Mouse (Mus musculus) cortical plate, adult 2 months (tissue): ENCODE results near the gene Dnpep.
A peak's percentile ranks its signal among the peaks of the same experiment; 100 is the strongest.

ENCODE experiments used
- CTCF ChIP-seq: fragments of 200-500 bp; IDR thresholded peaks from 2 replicates; pipeline ENCODE4 v1.5.1; 2011; ENCODE audit warnings: mild to moderate bottlenecking, control low read depth, low read length; ENCODE audit not compliant: insufficient read depth; ENCODE audit errors: extremely low read depth
- POLR2A ChIP-seq: fragments of 200-500 bp; IDR thresholded peaks from 2 replicates; pipeline ENCODE4 v1.6.1; 2011; ENCODE audit warnings: mild to moderate bottlenecking, low read length, control low read depth; ENCODE audit not compliant: insufficient read depth; ENCODE audit errors: extremely low read depth

GRCm38 (mm10) chr1:75290582-75290981 is 27.2 kb downstream of the Dnpep start:
- TF ChIP-seq POLR2A: no peak
- peak; percentile 33; the same call in 1 of the 2 replicates for TF ChIP-seq CTCF
